Mouse (Mus musculus) testis, adult 2 months (tissue): Measurements from ENCODE around the gene Gm42906. TPM values are rescaled to one million over a fixed set of nuclear protein-coding genes. Genes with fewer than 3 reads are reported as not detected.
A peak's percentile ranks its signal among the peaks of the same experiment; 100 is the strongest.

Experiments
- H3K27ac ChIP-seq: fragments of 200-500 bp; 2 replicates; pipeline ENCODE4 v1.5.1; 2012; ENCODE audit warnings: low read depth, low read length; ENCODE audit not compliant: control insufficient read depth, insufficient read depth
- H3K27me3 ChIP-seq: fragments of 200-500 bp; 2 replicates; pipeline ENCODE4 v1.6.1; 2012; ENCODE audit warnings: mild to moderate bottlenecking, low read length, moderate library complexity; ENCODE audit not compliant: control insufficient read depth, insufficient read depth
- H3K36me3 ChIP-seq: fragments of 200-500 bp; 2 replicates; pipeline ENCODE4 v1.6.1; 2012; ENCODE audit warnings: mild to moderate bottlenecking, low read length; ENCODE audit not compliant: control insufficient read depth, insufficient read depth
- H3K4me1 ChIP-seq: fragments of 200-500 bp; 2 replicates; pipeline ENCODE4 v1.6.1; 2012; ENCODE audit warnings: low read length; ENCODE audit not compliant: control insufficient read depth, insufficient read depth
- H3K4me3 ChIP-seq: fragments of 200-500 bp; 2 replicates; pipeline ENCODE4 v1.5.1; 2012; ENCODE audit warnings: low read depth, mild to moderate bottlenecking, low read length, moderate library complexity, mixed read lengths; ENCODE audit not compliant: control insufficient read depth
- CTCF ChIP-seq: fragments of 200-500 bp; IDR thresholded peaks from 2 replicates; pipeline ENCODE4 v1.5.1; 2012; ENCODE audit warnings: low read depth, mild to moderate bottlenecking, inconsistent platforms, low read length, moderate library complexity; ENCODE audit not compliant: control insufficient read depth, insufficient read depth, insufficient replicate concordance
- POLR2A ChIP-seq: fragments of 200-500 bp; IDR thresholded peaks from 2 replicates; pipeline ENCODE4 v1.6.1; 2012; ENCODE audit warnings: low read depth, mild to moderate bottlenecking, inconsistent platforms, low read length, moderate library complexity; ENCODE audit not compliant: control insufficient read depth
- polyA plus RNA-seq: library from polyadenylated mRNA; depleted of rRNA; stranded (reverse); fragments of >200 nt; gene quantifications from 2 replicates; pipeline ENCODE4 v1.2.3, GENCODE M21; 2012

Gm42906 gene
- polyA plus RNA-seq, 1 experiment, result not detected

- no peak overlapping the region for H3K4me3 ChIP-seq
- H3K36me3 ChIP-seq, result no peaks in the 10 kb centered on the region
- TF ChIP-seq CTCF (no peak), POLR2A (no peak)
Measured at GRCm38 (mm10) chr5:151245571-151245970, 182.4 kb downstream of the Gm42906 start.

GRCm38 (mm10) chr5:151238730-151239129 lies 189.2 kb downstream of the Gm42906 start:
- Histone ChIP-seq H3K4me3 (no peak overlapping the region), H3K27ac (no peak overlapping the region), H3K36me3 (no peaks in the 10 kb centered on the region), H3K4me1 (peaks cover 3% of the 10 kb centered on the region), H3K27me3 (no peaks in the 10 kb centered on the region)
- TF ChIP-seq POLR2A (no peak), CTCF (no peak)

More at GRCm38 (mm10) chr5:151245571-151245970, 182.4 kb downstream of the Gm42906 start:
- Histone ChIP-seq H3K4me1 (no peaks in the 10 kb centered on the region), H3K27ac (no peak overlapping the region), H3K27me3 (no peaks in the 10 kb centered on the region)

GRCm38 (mm10) chr5:151236411-151236810 lies 191.6 kb downstream of the Gm42906 start:
- H3K4me1 ChIP-seq, result peaks cover 14% of the 10 kb centered on the region
- H3K27ac ChIP-seq, result no peak overlapping the region
- H3K36me3 ChIP-seq, result no peaks in the 10 kb centered on the region
- no peak overlapping the region for H3K4me3 ChIP-seq
- TF ChIP-seq CTCF (no peak), POLR2A (no peak)
- no peaks in the 10 kb centered on the region; the same call in 1 of the 2 replicates for H3K27me3 ChIP-seq

- no peaks in the 10 kb centered on the region; the same call in 1 of the 2 replicates for H3K27me3 ChIP-seq
- no peak within 1 kb of the TSS for H3K27ac ChIP-seq
- peak within 1 kb of the TSS; percentile 75 for H3K4me3 ChIP-seq
- TF ChIP-seq CTCF (no peak), POLR2A (no peak)
- H3K36me3 ChIP-seq, result no peaks in the 10 kb centered on the region
- H3K4me1 ChIP-seq, result peaks cover 14% of the 10 kb centered on the region
Measured at GRCm38 (mm10) chr5:151233400-151234031, 194.4 kb downstream of the Gm42906 start, which contains the start of gene Stard13. Gene Stard13, minus strand, starts transcription at chr5:151233836.

DNA sequence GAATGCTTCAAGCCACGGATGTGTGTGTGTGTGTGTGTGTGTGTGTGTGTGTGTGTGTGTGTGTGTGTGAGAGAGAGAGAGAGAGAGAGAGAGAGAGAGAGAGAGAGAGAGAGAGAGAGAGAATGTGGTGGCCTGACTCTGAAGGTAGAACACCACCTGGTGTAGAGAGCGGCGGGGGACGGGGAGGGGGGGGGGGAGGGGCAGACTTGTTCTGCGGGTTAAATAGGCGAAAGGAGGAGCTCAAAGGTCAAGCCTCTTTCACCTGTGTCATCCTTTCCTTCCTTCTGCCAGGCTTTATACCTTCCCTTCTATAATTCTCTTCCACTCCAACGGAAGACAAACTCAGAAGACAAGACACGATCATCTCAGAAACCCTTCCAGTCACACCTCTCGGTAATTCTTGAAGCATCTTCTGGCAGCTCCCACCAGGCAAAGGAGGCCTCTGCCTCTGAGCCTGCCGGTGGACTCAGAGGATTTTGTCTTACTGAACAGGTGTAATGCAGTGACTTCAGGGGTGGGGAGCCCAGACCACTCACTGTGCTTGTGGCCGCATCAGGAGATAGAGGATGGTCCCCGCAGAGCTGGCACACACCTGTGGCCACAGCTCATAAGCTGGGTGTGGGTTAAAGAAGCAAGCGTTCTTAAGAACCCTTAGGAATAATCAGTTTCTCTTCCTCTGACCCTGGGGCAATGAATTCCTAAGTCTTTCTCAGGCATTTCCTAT lies 195.2 kb downstream of the Gm42906 start:
- Histone ChIP-seq H3K4me3 (peak overlapping the region; percentile 75), H3K27me3 (no peaks in the 10 kb centered on the region; the same call in 1 of the 2 replicates), H3K4me1 (peaks cover 14% of the 10 kb centered on the region), H3K36me3 (no peaks in the 10 kb centered on the region), H3K27ac (no peak overlapping the region)
- no peak for TF ChIP-seq POLR2A
- no peak for TF ChIP-seq CTCF

GRCm38 (mm10) chr5:151231861-151232260 lies 196.1 kb downstream of the Gm42906 start:
- no peaks in the 10 kb centered on the region for H3K36me3 ChIP-seq
- no peak for TF ChIP-seq CTCF
- TF ChIP-seq POLR2A, result no peak
- peaks cover 14% of the 10 kb centered on the region for H3K4me1 ChIP-seq
- H3K4me3 ChIP-seq, result no peak overlapping the region
- H3K27me3 ChIP-seq, result no peaks in the 10 kb centered on the region; the same call in 1 of the 2 replicates
- no peak overlapping the region for H3K27ac ChIP-seq

- TF ChIP-seq POLR2A (no peak), CTCF (no peak)
- peaks cover 14% of the 10 kb centered on the region for H3K4me1 ChIP-seq
- no peak overlapping the region for H3K27ac ChIP-seq
- H3K36me3 ChIP-seq, result no peaks in the 10 kb centered on the region
- H3K27me3 ChIP-seq, result no peaks in the 10 kb centered on the region; the same call in 1 of the 2 replicates
- H3K4me3 ChIP-seq, result no peak overlapping the region
Measured at GRCm38 (mm10) chr5:151231411-151231810, 196.6 kb downstream of the Gm42906 start.
